22 mouse cellular contexts compared by ENCODE assay signal in the genomic region with DNA sequence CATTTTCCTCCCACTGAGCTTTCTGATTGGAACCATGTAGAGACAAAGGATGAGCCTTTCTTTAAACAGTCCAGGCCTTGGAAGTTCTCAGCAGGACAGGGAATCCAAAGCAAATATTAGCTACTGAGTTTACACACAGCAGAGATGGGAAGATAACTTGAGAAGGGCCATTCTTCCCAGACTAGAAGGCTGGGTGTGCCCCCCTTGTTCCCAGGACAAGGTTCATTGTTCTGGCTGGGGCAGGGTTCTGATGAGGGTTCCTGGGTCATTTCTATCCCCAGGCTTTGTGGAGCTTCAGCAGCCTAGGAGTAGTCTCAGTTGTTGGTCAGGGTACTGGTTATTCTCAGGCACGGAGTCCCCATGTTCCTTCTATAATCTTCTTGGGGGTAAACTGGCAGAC. TPM values are rescaled to one million over a fixed set of nuclear protein-coding genes. Genes with fewer than 3 reads are reported as not detected.
DNase-seq lines count a peak whose midpoint lies in the region; ATAC-seq and TF ChIP-seq lines count a peak whose summit lies in the region.
"Had no signal": no experiment of that assay in that cellular context is flagged by ENCODE, and none has a peak within 500 bp of the region (broad histone marks: within the 10 kb centered on the region; RNA-seq: fewer than 3 reads in every experiment).

No protein-coding gene starts in this region.

- TF ChIP-seq CTCF in gastrocnemius, adult 2 months (IDR thresholded peaks at IDR 0.05) = no peak

- ATAC-seq in hindbrain, embryonic 14.5 days (ENCODE audit: low FRiP score) = no peak
- ATAC-seq in neural tube, embryonic 13.5 days (ENCODE audit: low read depth) = no peak
- ATAC-seq: activated CD4-positive, CD25-positive, alpha-beta regulatory T cell, adult 4 months; CD4-positive, CD25-positive, alpha-beta regulatory T cell, adult 4 months; Patski had no signal

- peaks cover 24% of the 10 kb centered on the region for H3K4me1 ChIP-seq in hindbrain, embryonic 10.5 days (replicated peaks)
- H3K4me1 ChIP-seq in hindbrain, embryonic 14.5 days (replicated peaks; ENCODE audit: control insufficient read depth, insufficient read depth, low read length) = peaks cover 11% of the 10 kb centered on the region; the same call in 1 of the 2 replicates
- H3K4me1 ChIP-seq in neural tube, embryonic 13.5 days (replicated peaks) = peaks cover 39% of the 10 kb centered on the region
- peaks cover 22% of the 10 kb centered on the region for H3K4me1 ChIP-seq in embryonic facial prominence, embryonic 10.5 days
- H3K4me1 ChIP-seq: liver, embryonic 15.5 days had no signal

- intact Hi-C loops in gastrocnemius, adult 2 months (cut with DNase I) = no loop called here
- intact Hi-C loops in gastrocnemius, postnatal 14 days (cut with DNase I; ENCODE audit: low total_unique reads) = no loop called here

- peaks cover 33% of the 10 kb centered on the region for H3K36me3 ChIP-seq in hindbrain, embryonic 10.5 days
- H3K36me3 ChIP-seq in hindbrain, embryonic 14.5 days (replicated peaks; ENCODE audit: control insufficient read depth, insufficient read depth) = no peaks in the 10 kb centered on the region
- 0 out of 2 replicates have a peak, but pooled peaks cover 5% of the 10 kb centered on the region for H3K36me3 ChIP-seq in neural tube, embryonic 13.5 days
- peaks cover 39% of the 10 kb centered on the region for H3K36me3 ChIP-seq in embryonic facial prominence, embryonic 10.5 days (replicated peaks)
- H3K36me3 ChIP-seq: liver, embryonic 15.5 days had no signal

- no peaks in the 10 kb centered on the region for H3K27me3 ChIP-seq in hindbrain, embryonic 10.5 days (ENCODE audit: insufficient read depth, poor library complexity, severe bottlenecking)
- H3K27me3 ChIP-seq in hindbrain, embryonic 14.5 days (ENCODE audit: control insufficient read depth, insufficient read depth, low read length) = no peaks in the 10 kb centered on the region
- H3K27me3 ChIP-seq in neural tube, embryonic 13.5 days = no peaks in the 10 kb centered on the region
- no peaks in the 10 kb centered on the region for H3K27me3 ChIP-seq in embryonic facial prominence, embryonic 10.5 days (replicated peaks; ENCODE audit: low read depth, poor library complexity, severe bottlenecking)
- H3K27me3 ChIP-seq: hindbrain, embryonic 12.5 days; limb, embryonic 15.5 days; liver, embryonic 15.5 days; Patski had no signal

- H3K9ac ChIP-seq in hindbrain, embryonic 14.5 days = no peak overlapping the region
- H3K9ac ChIP-seq in neural tube, embryonic 13.5 days = 0 out of 2 replicates have a peak overlapping the region, but pooled peaks have one; percentile 12
- H3K9ac ChIP-seq: hindbrain, embryonic 12.5 days; limb, embryonic 15.5 days; liver, embryonic 15.5 days had no signal

- no peaks in the 10 kb centered on the region for H3K9me3 ChIP-seq in hindbrain, embryonic 10.5 days
- H3K9me3 ChIP-seq in hindbrain, embryonic 14.5 days (ENCODE audit: control insufficient read depth, low read length) = no peaks in the 10 kb centered on the region
- no peaks in the 10 kb centered on the region for H3K9me3 ChIP-seq in neural tube, embryonic 13.5 days
- no peaks in the 10 kb centered on the region for H3K9me3 ChIP-seq in embryonic facial prominence, embryonic 10.5 days
- H3K9me3 ChIP-seq: hindbrain, embryonic 12.5 days; limb, embryonic 15.5 days; liver, embryonic 15.5 days had no signal

- WGBS in hindbrain, embryonic 10.5 days = 95% methylated on average over 1 of the region's 1 CpGs
- WGBS in hindbrain, embryonic 14.5 days = 100% methylated on average over 1 of the region's 1 CpGs
- 91% methylated on average over 1 of the region's 1 CpGs for WGBS in neural tube, embryonic 13.5 days
- 89% methylated on average over 1 of the region's 1 CpGs for WGBS in embryonic facial prominence, embryonic 10.5 days

- H3K4me3 ChIP-seq in gastrocnemius, adult 2 months = no peak overlapping the region
- H3K4me3 ChIP-seq in hindbrain, embryonic 10.5 days = no peak overlapping the region
- H3K4me3 ChIP-seq in hindbrain, embryonic 14.5 days (replicated peaks; ENCODE audit: low read length) = no peak overlapping the region
- no peak overlapping the region for H3K4me3 ChIP-seq in neural tube, embryonic 13.5 days
- H3K4me3 ChIP-seq in embryonic facial prominence, embryonic 10.5 days = no peak overlapping the region
- H3K4me3 ChIP-seq: hindbrain, embryonic 12.5 days; limb, embryonic 15.5 days; liver, embryonic 15.5 days; midbrain, embryonic 10.5 days had no signal

- peak; percentile 3 for DNase-seq in gastrocnemius, adult 2 months
- DNase-seq in gastrocnemius, postnatal 14 days = no peak
- no peak for DNase-seq in hindbrain, embryonic 10.5 days (ENCODE audit: low spot score)
- DNase-seq in hindbrain, embryonic 14.5 days (ENCODE audit: low spot score) = no peak
- DNase-seq in neural tube, embryonic 10.5 days (ENCODE audit: extremely low spot score, low spot score) = no peak
- no peak for DNase-seq in embryonic facial prominence, embryonic 10.5 days (ENCODE audit: low spot score)
- DNase-seq: adrenal gland, postnatal 10 days; cerebellum, adult 11 months; cerebellum, postnatal 14 days; gastrocnemius, postnatal 10 days; kidney, adult 11 months; kidney, postnatal 14 days; right cerebral cortex, postnatal 4 days had no signal

- H3K27ac ChIP-seq in gastrocnemius, adult 2 months = peak overlapping the region; percentile 43; the same call in 1 of the 2 replicates
- H3K27ac ChIP-seq in hindbrain, embryonic 10.5 days = peak overlapping the region; percentile 6; the same call in 1 of the 2 replicates
- H3K27ac ChIP-seq in hindbrain, embryonic 14.5 days = no peak overlapping the region; the same call in 1 of the 2 replicates
- no peak overlapping the region for H3K27ac ChIP-seq in neural tube, embryonic 13.5 days (replicated peaks)
- no peak overlapping the region for H3K27ac ChIP-seq in embryonic facial prominence, embryonic 10.5 days (replicated peaks)
- H3K27ac ChIP-seq: hindbrain, embryonic 12.5 days; limb, embryonic 15.5 days; liver, embryonic 15.5 days; macrophage; midbrain, embryonic 10.5 days had no signal

- no peak overlapping the region for H3K4me2 ChIP-seq in hindbrain, embryonic 14.5 days (replicated peaks)
- H3K4me2 ChIP-seq in neural tube, embryonic 13.5 days = no peak overlapping the region
- H3K4me2 ChIP-seq: hindbrain, embryonic 12.5 days; limb, embryonic 15.5 days; liver, embryonic 15.5 days had no signal

RNA-seq across cellular contexts. Expression of a gene that starts 23.6 kb away (rescaled TPM):
- total RNA-seq in gastrocnemius, adult 2 months (2021) = 1 to 10 TPM; 6.1 to 8.1 TPM
- total RNA-seq in gastrocnemius, postnatal 14 days (2021) = 10 to 100 TPM; 63.6 to 66.6 TPM
- 71.4 and 78.2 TPM in 2 replicates for polyA plus RNA-seq in hindbrain, embryonic 10.5 days (2016; fragmentation: Nextera tagmentation; extraction: Ambion mirVana)
- 60.0 and 65.3 TPM in 2 replicates for polyA plus RNA-seq in hindbrain, embryonic 14.5 days (2014; fragmentation: Nextera tagmentation; extraction: Ambion mirVana)
- 48.8 and 58.5 TPM in 2 replicates for polyA plus RNA-seq in neural tube, embryonic 13.5 days (2015; fragmentation: Nextera tagmentation; extraction: Ambion mirVana)
- 113 and 118 TPM in 2 replicates for polyA plus RNA-seq in embryonic facial prominence, embryonic 10.5 days (2016; fragmentation: Nextera tagmentation; extraction: Ambion mirVana)
- polyA plus RNA-seq: activated CD4-positive, CD25-positive, alpha-beta regulatory T cell, adult 4 months; CD4-positive, CD25-positive, alpha-beta regulatory T cell, adult 4 months; macrophage had no signal

Comparison
In these comparisons a context has a peak if more than half of its experiments do, and no peak if none do; other contexts are left out.
1. H3K27ac ChIP-seq: peak in gastrocnemius, adult 2 months (single experiment) and hindbrain, embryonic 10.5 days (single experiment); none in hindbrain, embryonic 14.5 days (single experiment), neural tube, embryonic 13.5 days (single experiment) and embryonic facial prominence, embryonic 10.5 days (single experiment).